Mouse (Mus musculus): ENCODE data around the gene Nsd1.

- TF ChIP-seq CTCF (conservative IDR thresholded peaks at IDR 0.05; ENCODE audit: insufficient read depth, insufficient read length, low read depth, low read length) (peak; percentile 93), POLR2A (IDR thresholded peaks at IDR 0.05; ENCODE audit: low read depth, low read length) (no peak)
These were observed 31.0 kb upstream of the Nsd1 start for GRCm38 (mm10) chr13:55178556-55178955.
